In the genomic region with DNA sequence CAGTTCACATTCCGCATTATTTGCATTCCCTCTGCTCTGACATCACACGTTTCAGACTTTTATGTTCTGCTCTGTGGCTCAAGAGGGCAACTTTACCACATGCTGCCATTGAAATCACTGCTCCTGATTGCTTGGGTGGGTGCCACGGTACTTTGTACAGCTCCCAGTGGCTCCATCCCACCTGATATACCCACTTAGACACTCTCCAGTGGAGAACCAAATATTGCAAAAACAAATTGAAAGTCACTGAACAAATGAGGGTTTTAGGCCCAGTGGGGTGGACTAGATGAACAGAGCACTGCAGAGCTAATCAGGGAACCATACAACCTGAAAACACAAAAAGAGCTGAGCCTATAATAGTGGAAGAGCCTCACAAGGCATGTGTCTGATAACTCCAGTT, we compare ENCODE assay signal across 24 mouse cellular contexts.
"Had no signal": no experiment of that assay in that cellular context is flagged by ENCODE, and none has a peak within 500 bp of the region (broad histone marks: within the 10 kb centered on the region; RNA-seq: fewer than 3 reads in every experiment).

No protein-coding gene starts in this region.

- H3K9me3 ChIP-seq: heart, embryonic 10.5 days; heart, embryonic 12.5 days; hindbrain, embryonic 12.5 days; hindbrain, embryonic 15.5 days; kidney, embryonic 15.5 days; limb, embryonic 10.5 days; limb, embryonic 12.5 days; liver, embryonic 13.5 days had no signal

- H3K4me3 ChIP-seq: gastrocnemius, adult 2 months; heart, embryonic 10.5 days; heart, embryonic 12.5 days; hindbrain, embryonic 12.5 days; hindbrain, embryonic 15.5 days; kidney, embryonic 15.5 days; left cerebral cortex, adult 2 months; limb, embryonic 10.5 days; limb, embryonic 12.5 days; liver, embryonic 13.5 days had no signal

- H3K4me1 ChIP-seq: heart, embryonic 10.5 days; heart, embryonic 12.5 days; hindbrain, embryonic 12.5 days; hindbrain, embryonic 15.5 days; kidney, embryonic 15.5 days; limb, embryonic 10.5 days; limb, embryonic 12.5 days; liver, embryonic 13.5 days had no signal

- H3K4me2 ChIP-seq: heart, embryonic 12.5 days; hindbrain, embryonic 12.5 days; hindbrain, embryonic 15.5 days; kidney, embryonic 15.5 days; limb, embryonic 12.5 days; liver, embryonic 11.5 days; liver, embryonic 13.5 days had no signal

- H3K27ac ChIP-seq: gastrocnemius, adult 2 months; heart, embryonic 10.5 days; hindbrain, embryonic 12.5 days; hindbrain, embryonic 15.5 days; kidney, embryonic 15.5 days; kidney, postnatal 0 days; left cerebral cortex, adult 2 months; limb, embryonic 10.5 days; limb, embryonic 12.5 days; liver, embryonic 13.5 days had no signal

- H3K27me3 ChIP-seq: heart, embryonic 12.5 days; hindbrain, embryonic 12.5 days; hindbrain, embryonic 15.5 days; kidney, embryonic 15.5 days; limb, embryonic 12.5 days; liver, embryonic 13.5 days had no signal

- H3K9ac ChIP-seq: heart, embryonic 12.5 days; hindbrain, embryonic 12.5 days; hindbrain, embryonic 15.5 days; kidney, embryonic 15.5 days; limb, embryonic 12.5 days; liver, embryonic 13.5 days had no signal

- ATAC-seq: intestine, embryonic 16.5 days had no signal

- DNase-seq: gastrocnemius, adult 2 months; gastrocnemius, postnatal 10 days; gastrocnemius, postnatal 25 days; heart, adult 18-20 months; heart, postnatal 10 days; heart, postnatal 36 days; kidney, adult 11 months; kidney, adult 2 months; kidney, adult 9 months; kidney, postnatal 14 days; kidney, postnatal 36 days; liver; liver, embryonic 13.5 days had no signal

- H3K36me3 ChIP-seq: heart, embryonic 10.5 days; heart, embryonic 12.5 days; hindbrain, embryonic 12.5 days; hindbrain, embryonic 15.5 days; kidney, embryonic 15.5 days; limb, embryonic 10.5 days; limb, embryonic 12.5 days; liver, embryonic 13.5 days had no signal
